Mouse (Mus musculus): ENCODE measurements around the gene Plpp1. TPM values are rescaled to one million over a fixed set of nuclear protein-coding genes. Genes with fewer than 3 reads are reported as not detected.

The Plpp1 gene
- polyA plus RNA-seq, 1 experiment from 2014 or later, result 54.1 TPM

DNA sequence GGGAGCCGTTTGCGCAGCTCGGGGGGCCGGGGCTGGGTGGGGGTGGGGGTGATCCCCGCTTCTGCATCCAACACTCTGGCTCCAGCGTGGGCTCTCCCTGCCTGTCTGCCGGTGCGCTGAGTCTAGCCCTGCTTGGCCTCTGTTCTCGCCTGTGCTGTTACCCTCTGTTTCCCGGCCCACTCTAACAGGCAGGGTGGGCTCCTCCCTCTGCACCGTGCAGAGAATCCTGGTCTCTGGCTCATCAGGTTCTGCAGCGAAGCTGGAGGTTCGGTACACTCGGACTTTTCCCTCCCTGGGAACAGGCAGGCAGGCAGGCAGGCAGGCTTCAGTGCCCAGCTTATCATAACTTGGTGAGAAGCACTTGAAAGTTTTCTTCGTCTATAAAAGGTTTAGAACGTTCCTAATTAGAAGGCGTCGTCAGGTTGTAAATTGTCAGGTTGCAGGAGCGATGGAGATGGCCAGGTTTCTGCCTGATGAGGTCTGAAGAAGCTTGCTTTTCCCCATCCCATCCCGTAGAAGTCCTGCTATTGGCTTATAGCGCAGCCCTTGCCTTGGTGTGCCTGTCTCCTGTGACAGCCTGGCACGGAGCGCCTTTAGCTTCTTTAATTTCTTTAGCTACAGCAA is 901 bp downstream of the Plpp1 start:
- Histone ChIP-seq H3K27ac (replicated peaks) (peak overlapping the region; percentile 97), H3K9ac (peak overlapping the region; percentile 92), H3K4me1 (peaks cover 17% of the 10 kb centered on the region), H3K4me3 (peak overlapping the region; percentile 87), H3K27me3 (replicated peaks) (no peaks in the 10 kb centered on the region), H3K36me3 (peaks cover 14% of the 10 kb centered on the region), H3K9me3 (no peaks in the 10 kb centered on the region), H3K4me2 (peak overlapping the region; percentile 85)
- peak; percentile 55; the same call in 1 of the 2 replicates for ATAC-seq (ENCODE audit: extremely low read depth, insufficient number of reproducible peaks, low FRiP score, low TSS enrichment)
- under 1% methylated on average over 23 of the region's 23 CpGs for WGBS

GRCm38 (mm10) chr13:112803106-112803505 is 2.5 kb downstream of the Plpp1 start:
- H3K9me3 ChIP-seq, result no peaks in the 10 kb centered on the region
- no peak for ATAC-seq (ENCODE audit: extremely low read depth, insufficient number of reproducible peaks, low FRiP score, low TSS enrichment)
- peak overlapping the region; percentile 18 for H3K4me3 ChIP-seq
- H3K4me1 ChIP-seq, result peaks cover 17% of the 10 kb centered on the region
- 93% methylated on average over 7 of the region's 7 CpGs for WGBS
- no peaks in the 10 kb centered on the region for H3K27me3 ChIP-seq (replicated peaks)
- H3K4me2 ChIP-seq, result peak overlapping the region; percentile 27
- no peak overlapping the region for H3K27ac ChIP-seq (replicated peaks)
- H3K36me3 ChIP-seq, result peaks cover 29% of the 10 kb centered on the region
- H3K9ac ChIP-seq, result 0 out of 2 replicates have a peak overlapping the region, but pooled peaks have one; percentile 3

DNA sequence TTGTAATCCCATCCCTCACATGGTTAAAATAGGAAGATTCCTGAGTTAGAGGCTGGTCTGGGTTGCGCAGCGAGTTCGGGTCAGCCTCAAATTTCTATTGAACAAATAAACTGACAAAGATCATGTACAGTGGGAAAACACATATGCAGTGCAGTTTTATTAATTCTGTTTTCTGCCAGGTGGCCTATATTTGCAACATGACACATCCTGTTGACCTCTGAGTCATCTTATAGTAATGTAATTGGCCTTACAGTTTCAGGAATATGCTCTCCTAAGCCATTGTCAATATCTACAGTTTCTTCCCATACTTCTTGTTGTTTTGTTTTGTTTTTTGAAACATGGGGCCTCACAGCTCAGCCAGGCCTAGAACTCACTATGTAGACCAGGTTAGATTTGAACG is 3.1 kb downstream of the Plpp1 start:
- 0 out of 2 replicates have a peak overlapping the region, but pooled peaks have one; percentile 28 for H3K9ac ChIP-seq
- H3K27ac ChIP-seq (replicated peaks), result no peak overlapping the region
- no peaks in the 10 kb centered on the region for H3K9me3 ChIP-seq
- WGBS, result 82% methylated on average over 4 of the region's 4 CpGs
- no peak for ATAC-seq (ENCODE audit: extremely low read depth, insufficient number of reproducible peaks, low FRiP score, low TSS enrichment)
- peaks cover 17% of the 10 kb centered on the region for H3K4me1 ChIP-seq
- H3K4me2 ChIP-seq, result peak overlapping the region; percentile 27
- peaks cover 29% of the 10 kb centered on the region for H3K36me3 ChIP-seq
- no peak overlapping the region for H3K4me3 ChIP-seq
- no peaks in the 10 kb centered on the region for H3K27me3 ChIP-seq (replicated peaks)

- H3K9ac ChIP-seq, result no peak overlapping the region
These were observed 4.9 kb downstream of the Plpp1 start for GRCm38 (mm10) chr13:112805529-112805928.

GRCm38 (mm10) chr13:112807936-112808667 is 7.5 kb downstream of the Plpp1 start:
- Histone ChIP-seq H3K4me3 (no peak overlapping the region), H3K27ac (replicated peaks) (no peak overlapping the region), H3K27me3 (replicated peaks) (no peaks in the 10 kb centered on the region), H3K4me1 (peaks cover 32% of the 10 kb centered on the region), H3K9me3 (no peaks in the 10 kb centered on the region), H3K4me2 (no peak overlapping the region), H3K9ac (no peak overlapping the region), H3K36me3 (peaks cover 29% of the 10 kb centered on the region)
- WGBS, result 67% methylated on average over 10 of the region's 10 CpGs
- no peak for ATAC-seq (ENCODE audit: extremely low read depth, insufficient number of reproducible peaks, low FRiP score, low TSS enrichment)

More at GRCm38 (mm10) chr13:112805529-112805928, 4.9 kb downstream of the Plpp1 start:
- no peaks in the 10 kb centered on the region for H3K9me3 ChIP-seq
- H3K27me3 ChIP-seq (replicated peaks), result no peaks in the 10 kb centered on the region
- WGBS, result 90% methylated on average over 3 of the region's 3 CpGs
- peaks cover 29% of the 10 kb centered on the region for H3K4me1 ChIP-seq
- H3K27ac ChIP-seq (replicated peaks), result no peak overlapping the region
- H3K36me3 ChIP-seq, result peaks cover 29% of the 10 kb centered on the region
- H3K4me2 ChIP-seq, result no peak overlapping the region
- no peak for ATAC-seq (ENCODE audit: extremely low read depth, insufficient number of reproducible peaks, low FRiP score, low TSS enrichment)
- H3K4me3 ChIP-seq, result no peak overlapping the region

DNA sequence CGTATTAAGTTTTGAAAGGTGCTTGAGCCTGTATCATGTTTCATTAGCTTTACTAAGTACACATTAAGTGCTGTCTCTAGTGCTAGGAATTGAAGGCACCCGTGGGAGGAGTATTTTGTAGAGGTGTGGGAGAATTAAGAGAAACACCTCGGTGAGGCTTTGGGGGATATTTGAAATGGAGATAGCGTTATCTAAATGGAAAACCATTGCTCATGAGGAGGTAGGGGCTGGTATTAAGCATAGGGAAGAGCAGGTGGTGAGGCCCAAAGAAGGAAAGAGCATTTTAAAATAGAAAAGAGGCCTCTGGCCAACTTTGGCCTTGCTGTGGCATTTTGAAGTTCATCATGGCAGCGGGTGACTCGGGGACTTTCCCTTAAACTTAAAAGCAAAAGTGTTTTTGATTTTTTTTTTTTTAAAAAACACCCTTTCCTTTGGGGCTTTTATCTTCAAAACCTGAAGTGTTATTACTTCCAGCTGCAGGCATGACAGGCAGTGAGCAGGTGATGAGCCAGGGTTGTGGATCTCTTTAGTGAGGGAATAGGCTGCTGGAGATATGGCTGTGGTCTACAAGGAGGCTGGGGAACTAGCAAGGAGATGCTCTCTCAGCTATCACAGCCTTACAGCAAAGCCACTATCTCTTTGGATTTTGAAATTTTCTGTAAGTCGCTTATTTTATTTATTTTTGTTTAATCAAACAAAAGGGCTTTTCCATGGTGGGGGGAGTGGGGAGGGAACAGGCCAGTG is 9.1 kb downstream of the Plpp1 start:
- Histone ChIP-seq H3K9me3 (no peaks in the 10 kb centered on the region), H3K9ac (no peak overlapping the region), H3K4me1 (peaks cover 25% of the 10 kb centered on the region), H3K4me2 (no peak overlapping the region), H3K27ac (replicated peaks) (peak overlapping the region; percentile 28), H3K27me3 (replicated peaks) (no peaks in the 10 kb centered on the region), H3K4me3 (no peak overlapping the region), H3K36me3 (peaks cover 29% of the 10 kb centered on the region)
- WGBS, result 53% methylated on average over 7 of the region's 7 CpGs
- no peak for ATAC-seq (ENCODE audit: extremely low read depth, insufficient number of reproducible peaks, low FRiP score, low TSS enrichment)

GRCm38 (mm10) chr13:112810248-112810645 is 9.7 kb downstream of the Plpp1 start:
- WGBS, result 68% methylated on average over 4 of the region's 4 CpGs
- ATAC-seq (ENCODE audit: extremely low read depth, insufficient number of reproducible peaks, low FRiP score, low TSS enrichment), result no peak
- no peak overlapping the region for H3K4me2 ChIP-seq
- no peak overlapping the region for H3K9ac ChIP-seq
- no peaks in the 10 kb centered on the region for H3K9me3 ChIP-seq
- H3K27ac ChIP-seq (replicated peaks), result 0 out of 2 replicates have a peak overlapping the region, but pooled peaks have one; percentile 28
- H3K4me3 ChIP-seq, result no peak overlapping the region
- H3K36me3 ChIP-seq, result peaks cover 28% of the 10 kb centered on the region
- peaks cover 31% of the 10 kb centered on the region for H3K4me1 ChIP-seq
- H3K27me3 ChIP-seq (replicated peaks), result no peaks in the 10 kb centered on the region

DNA sequence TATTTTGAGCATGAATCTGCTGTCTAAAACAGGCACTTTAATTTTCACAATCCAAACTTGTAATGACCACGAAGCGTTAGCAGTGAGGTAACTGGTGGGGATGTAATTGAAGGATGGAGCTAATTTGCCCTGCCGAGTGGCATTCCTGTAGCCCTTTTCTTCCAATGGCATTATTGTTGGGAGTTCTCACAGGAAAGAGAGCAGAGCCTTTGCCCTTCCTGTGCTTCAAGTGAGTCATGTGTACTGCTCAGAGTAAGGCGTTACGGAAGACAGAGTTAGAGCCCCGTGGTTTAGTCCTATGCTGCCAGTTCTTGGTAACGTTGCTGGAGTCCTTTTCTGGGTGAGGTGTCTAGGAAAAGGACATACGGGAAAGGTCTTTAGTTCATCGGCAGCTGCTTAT is 10.2 kb downstream of the Plpp1 start:
- no peak overlapping the region for H3K27ac ChIP-seq (replicated peaks)

GRCm38 (mm10) chr13:112811708-112812403 is 11.3 kb downstream of the Plpp1 start:
- no peaks in the 10 kb centered on the region for H3K27me3 ChIP-seq (replicated peaks)
- WGBS, result 69% methylated on average over 8 of the region's 8 CpGs
- no peak overlapping the region for H3K27ac ChIP-seq (replicated peaks)
- no peaks in the 10 kb centered on the region for H3K9me3 ChIP-seq
- peaks cover 16% of the 10 kb centered on the region for H3K36me3 ChIP-seq
- no peak overlapping the region for H3K4me2 ChIP-seq
- no peak for ATAC-seq (ENCODE audit: extremely low read depth, insufficient number of reproducible peaks, low FRiP score, low TSS enrichment)
- no peak overlapping the region for H3K4me3 ChIP-seq
- H3K9ac ChIP-seq, result no peak overlapping the region
- peaks cover 34% of the 10 kb centered on the region for H3K4me1 ChIP-seq

More for the DNA sequence above, 10.2 kb downstream of the Plpp1 start:
- no peak for ATAC-seq (ENCODE audit: extremely low read depth, insufficient number of reproducible peaks, low FRiP score, low TSS enrichment)
- H3K27me3 ChIP-seq (replicated peaks), result no peaks in the 10 kb centered on the region
- H3K4me3 ChIP-seq, result no peak overlapping the region
- H3K36me3 ChIP-seq, result peaks cover 22% of the 10 kb centered on the region
- no peaks in the 10 kb centered on the region for H3K9me3 ChIP-seq
- H3K9ac ChIP-seq, result peak overlapping the region; percentile 42
- peaks cover 31% of the 10 kb centered on the region for H3K4me1 ChIP-seq
- peak overlapping the region; percentile 32 for H3K4me2 ChIP-seq
- 40% methylated on average over 9 of the region's 9 CpGs for WGBS

GRCm38 (mm10) chr13:112815996-112816395 is 15.4 kb downstream of the Plpp1 start:
- no peak overlapping the region for H3K4me3 ChIP-seq
- H3K4me2 ChIP-seq, result no peak overlapping the region
- H3K9me3 ChIP-seq, result no peaks in the 10 kb centered on the region
- H3K4me1 ChIP-seq, result peaks cover 24% of the 10 kb centered on the region
- ATAC-seq (ENCODE audit: extremely low read depth, insufficient number of reproducible peaks, low FRiP score, low TSS enrichment), result no peak
- H3K27me3 ChIP-seq (replicated peaks), result no peaks in the 10 kb centered on the region
- no peak overlapping the region for H3K27ac ChIP-seq (replicated peaks)
- WGBS, result 57% methylated on average over 3 of the region's 3 CpGs
- H3K36me3 ChIP-seq, result 0 out of 2 replicates have a peak, but pooled peaks cover 4% of the 10 kb centered on the region
- no peak overlapping the region for H3K9ac ChIP-seq

GRCm38 (mm10) chr13:112818125-112818524 is 17.5 kb downstream of the Plpp1 start:
- WGBS, result 53% methylated on average over 3 of the region's 3 CpGs
- H3K27me3 ChIP-seq (replicated peaks), result no peaks in the 10 kb centered on the region
- no peak overlapping the region for H3K4me3 ChIP-seq
- H3K4me1 ChIP-seq, result peaks cover 25% of the 10 kb centered on the region
- no peak for ATAC-seq (ENCODE audit: extremely low read depth, insufficient number of reproducible peaks, low FRiP score, low TSS enrichment)
- no peaks in the 10 kb centered on the region for H3K9me3 ChIP-seq
- H3K4me2 ChIP-seq, result no peak overlapping the region
- 0 out of 2 replicates have a peak, but pooled peaks cover 4% of the 10 kb centered on the region for H3K36me3 ChIP-seq
- no peak overlapping the region for H3K27ac ChIP-seq (replicated peaks)
- H3K9ac ChIP-seq, result no peak overlapping the region
